Mouse (Mus musculus): ENCODE data around the gene Camsap2. TPM values are rescaled to one million over a fixed set of nuclear protein-coding genes. Genes with fewer than 3 reads are reported as not detected.

Gene Camsap2
- polyA plus RNA-seq, 2 experiments, result 8.8 to 10.3 TPM

GRCm38 (mm10) chr1:136346373-136347035 lies 600 bp upstream of the Camsap2 start:
- TF ChIP-seq CTCF (IDR thresholded peaks at IDR 0.05; ENCODE audit: low read depth) (no peak), EP300 (IDR thresholded peaks at IDR 0.05; ENCODE audit: low read depth) (no peak)
- Histone ChIP-seq H3K9me3 (ENCODE audit: control insufficient read depth, low read length) (no peaks in the 10 kb centered on the region), H3K36me3 (replicated peaks; ENCODE audit: control insufficient read depth, insufficient read depth, low read depth) (no peaks in the 10 kb centered on the region; the same call in 1 of the 2 replicates), H3K4me1 (replicated peaks; ENCODE audit: control insufficient read depth in 2 of 2, insufficient read depth in 2 of 2, low read length in 1 of 2) (peaks cover 28 to 36% of the 10 kb centered on the region in 2 experiments), H3K9ac (replicated peaks) (peak overlapping the region; percentile 86), H3K27me3 (ENCODE audit: control insufficient read depth, insufficient read depth, low read length) (no peaks in the 10 kb centered on the region), H3K27ac (peak overlapping the region; percentile 96), H3K4me2 (ENCODE audit: low read depth) (peak overlapping the region; percentile 99), H3K4me3 (ENCODE audit: insufficient read depth in 1 of 2, low read depth in 2 of 2, low read length in 2 of 2) (peak overlapping the region; percentile 70 to 97)
- ATAC-seq (ENCODE audit: insufficient read depth) (peak; percentile 55), DNase-seq (ENCODE audit: low read depth in 3 of 3, low spot score in 3 of 3) (no peak)
- 2% methylated on average over 12 of the region's 12 CpGs for WGBS (ENCODE audit: insufficient replicate concordance)

- peak overlapping the region; percentile 99 for H3K4me2 ChIP-seq (ENCODE audit: low read depth)
- WGBS (ENCODE audit: insufficient replicate concordance), result under 1% methylated on average over 22 of the region's 22 CpGs
- H3K36me3 ChIP-seq (replicated peaks; ENCODE audit: control insufficient read depth, insufficient read depth, low read depth), result peaks cover 14% of the 10 kb centered on the region
- ATAC-seq (ENCODE audit: insufficient read depth) (no peak), DNase-seq (ENCODE audit: low read depth in 3 of 3, low spot score in 3 of 3) (peak in 1 of 3 experiments; percentile 56)
- no peaks in the 10 kb centered on the region for H3K9me3 ChIP-seq (ENCODE audit: control insufficient read depth, low read length)
- peaks cover 26 to 38% of the 10 kb centered on the region in 2 experiments for H3K4me1 ChIP-seq (replicated peaks; ENCODE audit: control insufficient read depth in 2 of 2, insufficient read depth in 2 of 2, low read length in 1 of 2)
- TF ChIP-seq EP300 (IDR thresholded peaks at IDR 0.05; ENCODE audit: low read depth) (no peak), CTCF (IDR thresholded peaks at IDR 0.05; ENCODE audit: low read depth) (no peak)
- peak overlapping the region; percentile 94 for H3K9ac ChIP-seq (replicated peaks)
- no peaks in the 10 kb centered on the region for H3K27me3 ChIP-seq (ENCODE audit: control insufficient read depth, insufficient read depth, low read length)
- peak overlapping the region; percentile 96 for H3K27ac ChIP-seq
- peak overlapping the region; percentile 86 to 97 for H3K4me3 ChIP-seq (ENCODE audit: insufficient read depth in 1 of 2, low read depth in 2 of 2, low read length in 2 of 2)
Observed at GRCm38 (mm10) chr1:136344768-136345453, 993 bp downstream of the Camsap2 start.

GRCm38 (mm10) chr1:136344281-136344680 lies 1.6 kb downstream of the Camsap2 start:
- peak overlapping the region; percentile 86 to 97 for H3K4me3 ChIP-seq (ENCODE audit: insufficient read depth in 1 of 2, low read depth in 2 of 2, low read length in 2 of 2)
- H3K36me3 ChIP-seq (replicated peaks; ENCODE audit: control insufficient read depth, insufficient read depth, low read depth), result peaks cover 20% of the 10 kb centered on the region
- H3K9me3 ChIP-seq (ENCODE audit: control insufficient read depth, low read length), result no peaks in the 10 kb centered on the region
- H3K27me3 ChIP-seq (ENCODE audit: control insufficient read depth, insufficient read depth, low read length), result no peaks in the 10 kb centered on the region
- DNase-seq (ENCODE audit: low read depth in 3 of 3, low spot score in 3 of 3), result no peak
- no peak for ATAC-seq (ENCODE audit: insufficient read depth)
- WGBS (ENCODE audit: insufficient replicate concordance), result 9% methylated on average over 1 of the region's 1 CpGs
- H3K9ac ChIP-seq (replicated peaks), result peak overlapping the region; percentile 94
- H3K4me2 ChIP-seq (ENCODE audit: low read depth), result peak overlapping the region; percentile 99
- no peak for TF ChIP-seq CTCF (IDR thresholded peaks at IDR 0.05; ENCODE audit: low read depth)
- TF ChIP-seq EP300 (IDR thresholded peaks at IDR 0.05; ENCODE audit: low read depth), result no peak
- peak overlapping the region; percentile 45 for H3K27ac ChIP-seq
- peaks cover 26 to 37% of the 10 kb centered on the region in 2 experiments for H3K4me1 ChIP-seq (replicated peaks; ENCODE audit: control insufficient read depth in 2 of 2, insufficient read depth in 2 of 2, low read length in 1 of 2)

DNA sequence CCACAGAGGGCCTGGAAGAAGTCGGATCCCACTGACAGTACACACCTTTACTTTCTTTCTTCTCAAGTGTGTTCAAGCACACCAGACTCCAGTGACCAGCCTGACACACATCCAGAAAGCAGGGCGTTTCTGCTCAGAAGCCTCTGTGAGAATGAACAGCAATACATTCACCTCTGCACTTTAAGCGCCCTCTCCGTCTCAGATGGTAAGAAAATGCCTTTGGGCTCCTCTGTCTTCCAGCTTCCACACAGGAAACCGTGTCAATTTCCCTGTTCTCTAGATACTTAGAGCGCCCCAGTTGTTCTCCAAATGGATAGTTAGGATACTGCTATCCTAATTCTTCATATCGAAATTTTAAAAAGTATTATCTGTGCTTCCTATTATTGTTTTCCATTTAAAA lies 2.2 kb downstream of the Camsap2 start:
- DNase-seq (ENCODE audit: low read depth in 3 of 3, low spot score in 3 of 3), result no peak
- ATAC-seq (ENCODE audit: insufficient read depth), result no peak
- WGBS (ENCODE audit: insufficient replicate concordance), result 36% methylated on average over 7 of the region's 7 CpGs
- peak overlapping the region; percentile 85 to 97 for H3K4me3 ChIP-seq (ENCODE audit: insufficient read depth in 1 of 2, low read depth in 2 of 2, low read length in 2 of 2)
- peak overlapping the region; percentile 99 for H3K4me2 ChIP-seq (ENCODE audit: low read depth)
- no peaks in the 10 kb centered on the region for H3K27me3 ChIP-seq (ENCODE audit: control insufficient read depth, insufficient read depth, low read length)
- H3K27ac ChIP-seq, result peak overlapping the region; percentile 49
- H3K9me3 ChIP-seq (ENCODE audit: control insufficient read depth, low read length), result no peaks in the 10 kb centered on the region
- H3K4me1 ChIP-seq (replicated peaks; ENCODE audit: control insufficient read depth in 2 of 2, insufficient read depth in 2 of 2, low read length in 1 of 2), result peaks cover 26 to 32% of the 10 kb centered on the region in 2 experiments
- peak overlapping the region; percentile 75 for H3K9ac ChIP-seq (replicated peaks)
- peaks cover 21% of the 10 kb centered on the region for H3K36me3 ChIP-seq (replicated peaks; ENCODE audit: control insufficient read depth, insufficient read depth, low read depth)
- TF ChIP-seq EP300 (IDR thresholded peaks at IDR 0.05; ENCODE audit: low read depth), result no peak
- no peak for TF ChIP-seq CTCF (IDR thresholded peaks at IDR 0.05; ENCODE audit: low read depth)

GRCm38 (mm10) chr1:136340541-136340940 lies 5.4 kb downstream of the Camsap2 start:
- DNase-seq (ENCODE audit: low read depth in 3 of 3, low spot score in 3 of 3), result no peak
- 82% methylated on average over 3 of the region's 3 CpGs for WGBS (ENCODE audit: insufficient replicate concordance)
- no peak overlapping the region for H3K9ac ChIP-seq (replicated peaks)
- no peak overlapping the region for H3K4me2 ChIP-seq (ENCODE audit: low read depth)
- peaks cover 22% of the 10 kb centered on the region for H3K36me3 ChIP-seq (replicated peaks; ENCODE audit: control insufficient read depth, insufficient read depth, low read depth)
- H3K27me3 ChIP-seq (ENCODE audit: control insufficient read depth, insufficient read depth, low read length), result no peaks in the 10 kb centered on the region
- no peak for ATAC-seq (ENCODE audit: insufficient read depth)
- H3K4me1 ChIP-seq (replicated peaks; ENCODE audit: control insufficient read depth in 2 of 2, insufficient read depth in 2 of 2, low read length in 1 of 2), result peaks cover 2 to 13% of the 10 kb centered on the region in 2 experiments; a peak in 3 of 4 replicates
- no peak overlapping the region for H3K4me3 ChIP-seq (ENCODE audit: insufficient read depth in 1 of 2, low read depth in 2 of 2, low read length in 2 of 2)
- no peaks in the 10 kb centered on the region for H3K9me3 ChIP-seq (ENCODE audit: control insufficient read depth, low read length)
- no peak overlapping the region for H3K27ac ChIP-seq
- TF ChIP-seq EP300 (IDR thresholded peaks at IDR 0.05; ENCODE audit: low read depth) (no peak), CTCF (IDR thresholded peaks at IDR 0.05; ENCODE audit: low read depth) (peak; percentile 38; the same call in 1 of the 2 replicates)

Data from liver, embryonic 14.5 days (tissue).